Mouse (Mus musculus) left cerebral cortex, postnatal 14 days (tissue): ENCODE results near the gene Aldh5a1. TPM values are rescaled to one million over a fixed set of nuclear protein-coding genes. Genes with fewer than 3 reads are reported as not detected.
A peak's percentile ranks its signal among the peaks of the same experiment; 100 is the strongest.

Experiments used
- DNase-seq, 2 experiments: peaks; one replicate each; pipeline ENCODE4 v3.0.0; 2021 to 2022; ENCODE audit warnings: low spot score in 2 of 2, mixed read lengths in 1 of 2
- intact Hi-C: fragments of 180-260 bp; cut with DNase I; formaldehyde crosslinking; loops from one replicate; pipeline ENCODE4 v1.15.1; 2025
- total RNA-seq, 2 experiments: library from RNA; stranded (reverse); gene quantifications; 2 replicates each; pipeline ENCODE4 v1.2.3; 2021

Gene Aldh5a1
- total RNA-seq, 2 experiments from 2014 or later, result 67.1 to 71.3 TPM

DNA sequence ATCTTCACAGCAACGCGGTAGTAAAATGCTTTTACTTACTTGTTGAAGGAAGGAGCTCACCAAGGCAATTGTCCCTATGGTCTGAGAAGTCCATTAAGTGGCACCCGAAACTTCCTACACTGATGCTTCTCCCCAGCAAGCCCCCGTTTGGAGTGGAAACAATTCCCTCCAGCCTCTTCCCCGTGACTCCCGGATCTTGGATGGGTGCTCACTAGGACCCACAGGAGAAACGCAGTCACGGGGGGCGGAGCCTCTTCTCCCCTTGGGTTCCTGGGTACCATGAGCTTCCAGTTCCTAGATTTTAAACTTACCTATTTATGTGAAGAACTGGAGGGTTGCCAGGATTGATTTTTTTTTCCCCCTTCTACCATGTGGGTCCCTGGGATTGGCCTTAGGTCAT is 2.0 kb upstream of the Aldh5a1 start:
- no peak for DNase-seq
- intact Hi-C loops, result loop anchor here (5.0 kb wide), 1 partner anchor 173 kb away; no protein-coding TSS in a partner anchor

DNA sequence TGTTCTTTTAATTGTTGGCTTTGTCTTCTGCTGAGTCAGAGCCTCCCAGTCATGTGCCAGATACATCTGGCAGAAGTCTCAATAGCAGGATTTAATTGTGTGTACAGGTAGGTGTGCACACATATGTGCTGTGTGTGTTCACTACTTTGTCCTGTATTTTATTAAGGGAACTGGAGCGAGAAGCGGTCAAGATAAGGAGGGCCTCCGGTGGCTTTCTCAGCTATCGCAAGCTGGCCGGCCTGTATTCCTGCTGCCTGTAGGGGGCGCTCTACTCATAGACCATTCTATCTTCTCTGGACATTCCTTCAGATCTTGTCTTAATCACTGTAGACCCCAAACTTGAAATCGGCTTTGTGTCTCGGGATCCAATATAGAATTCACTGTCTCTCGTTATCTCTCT is 1.2 kb upstream of the Aldh5a1 start:
- intact Hi-C loops, result loop anchor here (1.0 to 5.0 kb wide), 2 partner anchors 50 to 174 kb away; no protein-coding TSS in a partner anchor
- DNase-seq, result peak; percentile 83 to 85

- intact Hi-C loops, result loop anchor here (1.0 to 5.0 kb wide), 2 partner anchors 50 to 174 kb away; no protein-coding TSS in a partner anchor
- DNase-seq, result peak in 1 of 2 experiments; percentile 10
Measured at GRCm38 (mm10) chr13:24937839-24938166, 342 bp upstream of the Aldh5a1 start.

DNA sequence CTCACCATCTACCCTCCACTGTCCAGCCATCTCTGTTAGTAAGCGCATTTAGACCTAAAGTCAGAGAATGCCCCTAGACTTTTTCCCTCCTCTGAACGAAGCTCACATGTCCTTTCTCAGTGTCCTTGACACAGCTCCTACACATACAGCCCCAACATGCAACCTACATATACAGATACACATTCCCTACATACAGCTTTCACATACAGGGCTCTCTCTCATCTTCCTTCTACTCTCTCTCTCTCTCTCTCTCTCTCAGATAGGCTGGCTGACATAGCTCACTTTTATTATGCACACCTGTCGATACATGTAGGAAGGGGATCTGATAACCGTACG is 721 bp downstream of the Aldh5a1 start:
- DNase-seq, result no peak
- intact Hi-C loops, result loop anchor here (5.0 kb wide), 1 partner anchor 176 kb away; no protein-coding TSS in a partner anchor

DNA sequence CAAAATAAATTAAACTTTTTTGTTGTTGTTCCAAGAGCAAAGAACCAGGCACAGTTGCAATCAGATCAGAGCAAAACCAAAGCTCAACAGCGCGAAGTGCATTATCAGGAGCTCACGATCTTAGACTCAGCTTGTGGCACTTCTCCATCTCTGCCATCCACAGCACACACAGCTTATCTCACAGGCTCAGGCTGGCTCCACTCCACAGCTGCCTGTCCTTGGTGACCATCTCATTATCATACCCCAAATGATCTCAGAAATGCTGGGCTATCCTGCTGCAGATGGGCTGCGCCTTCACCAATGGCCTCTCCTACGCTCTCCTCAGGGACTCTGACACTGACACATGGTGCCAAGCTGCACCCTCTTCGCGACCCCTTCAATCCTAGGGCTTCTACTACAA is 4.3 kb downstream of the Aldh5a1 start:
- intact Hi-C loops, result no loop called here

GRCm38 (mm10) chr13:24930591-24930990 is 6.9 kb downstream of the Aldh5a1 start:
- intact Hi-C loops, result no loop called here
- DNase-seq, result no peak

More for the DNA sequence above, 4.3 kb downstream of the Aldh5a1 start:
- DNase-seq, result no peak

GRCm38 (mm10) chr13:24923991-24924390 is 13.5 kb downstream of the Aldh5a1 start:
- intact Hi-C loops, result loop anchor here (10.0 kb wide), 1 partner anchor 439 kb away; no protein-coding TSS in a partner anchor
- DNase-seq, result no peak

DNA sequence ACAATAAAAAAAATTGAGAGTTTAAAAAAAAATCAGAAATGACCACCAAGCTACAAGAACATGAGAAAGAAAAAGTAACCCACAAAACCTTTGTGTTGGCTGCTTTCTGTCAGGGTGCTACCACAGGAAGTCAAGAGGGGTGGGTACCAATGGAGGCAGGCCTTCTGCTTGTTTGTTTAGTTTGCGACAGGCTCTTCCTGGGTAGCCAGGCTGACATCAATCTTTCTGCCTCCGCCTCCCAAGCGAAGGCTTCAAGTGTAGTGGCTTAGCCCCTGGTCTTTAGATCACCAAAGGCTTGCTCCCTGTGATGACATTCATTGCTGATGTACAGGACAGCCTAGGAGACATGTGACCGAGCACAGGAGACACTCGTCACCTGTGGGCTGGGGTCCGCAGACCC is 16.2 kb downstream of the Aldh5a1 start:
- no peak for DNase-seq
- intact Hi-C loops, result loop anchor here (10.0 kb wide), 1 partner anchor 436 kb away; no protein-coding TSS in a partner anchor

GRCm38 (mm10) chr13:24920333-24920977 is 17.0 kb downstream of the Aldh5a1 start:
- DNase-seq, result peak; percentile 58
- intact Hi-C loops, result loop anchor here (10.0 kb wide), 1 partner anchor 436 kb away; no protein-coding TSS in a partner anchor

DNA sequence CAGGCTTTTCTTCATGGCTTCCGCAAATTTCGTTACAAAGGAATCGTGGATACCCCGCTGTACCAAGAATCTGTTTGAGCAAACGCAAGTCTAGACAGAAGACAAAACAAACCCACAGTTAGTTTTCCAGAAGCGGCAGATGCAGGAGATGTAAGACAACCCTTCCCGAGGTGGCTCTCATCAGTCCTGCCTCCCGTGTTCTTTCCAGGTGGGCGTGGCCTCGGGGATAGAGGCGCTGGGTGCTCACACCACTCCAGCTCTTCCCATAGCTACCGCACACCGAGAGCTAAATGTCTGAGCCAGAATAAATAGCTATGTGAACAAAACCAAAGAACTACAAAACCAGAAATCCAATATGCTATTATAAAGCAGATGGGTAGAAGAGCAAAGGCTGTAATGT is 21.6 kb downstream of the Aldh5a1 start:
- DNase-seq, result no peak
- intact Hi-C loops, result no loop called here

DNA sequence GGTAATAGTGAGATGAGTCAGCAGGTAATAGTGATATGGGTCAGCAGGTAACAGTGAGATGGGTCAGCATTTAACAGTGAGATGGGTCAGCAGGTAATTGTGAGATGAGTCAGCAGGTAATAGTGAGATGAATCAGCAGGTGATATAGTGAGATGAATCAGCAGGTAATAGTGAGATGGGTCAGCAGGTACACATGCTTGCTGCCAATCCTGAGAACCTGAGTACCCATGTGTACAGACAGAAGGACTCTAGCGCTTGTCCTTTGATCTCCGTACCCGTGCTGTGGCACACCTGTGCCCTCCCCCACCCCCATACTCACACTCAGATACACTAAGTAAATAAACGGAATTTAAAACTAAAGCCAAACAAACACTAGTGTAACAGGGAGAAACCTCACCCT is 22.5 kb downstream of the Aldh5a1 start:
- intact Hi-C loops, result no loop called here

DNA sequence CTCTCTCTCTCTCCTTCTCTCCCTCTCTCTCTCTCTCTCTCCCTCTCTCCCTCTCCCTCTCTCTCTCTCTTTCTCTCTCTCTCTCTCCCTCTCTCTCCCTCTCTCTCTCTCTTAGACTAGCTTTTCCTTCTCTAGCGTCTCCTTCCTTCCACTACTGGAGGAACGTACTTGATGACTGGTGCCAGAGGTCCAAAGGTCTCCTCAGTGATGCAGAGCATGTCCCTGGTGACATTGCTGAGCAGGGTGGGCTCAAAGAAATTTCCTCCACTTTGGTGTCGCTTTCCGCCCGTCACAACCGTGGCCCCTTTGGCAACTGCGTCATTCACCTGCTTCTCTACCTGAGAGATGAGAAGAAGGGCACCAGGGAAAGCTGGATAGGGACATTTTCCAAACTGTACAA is 23.9 kb downstream of the Aldh5a1 start:
- intact Hi-C loops, result no loop called here
- no peak for DNase-seq

More for the DNA sequence above, 22.5 kb downstream of the Aldh5a1 start:
- DNase-seq, result no peak

GRCm38 (mm10) chr13:24909112-24909511 is 28.3 kb downstream of the Aldh5a1 start:
- no peak for DNase-seq
- intact Hi-C loops, result no loop called here

- intact Hi-C loops, result no loop called here
- DNase-seq, result no peak
Measured at GRCm38 (mm10) chr13:24906831-24907570, 30.5 kb downstream of the Aldh5a1 start.

DNA sequence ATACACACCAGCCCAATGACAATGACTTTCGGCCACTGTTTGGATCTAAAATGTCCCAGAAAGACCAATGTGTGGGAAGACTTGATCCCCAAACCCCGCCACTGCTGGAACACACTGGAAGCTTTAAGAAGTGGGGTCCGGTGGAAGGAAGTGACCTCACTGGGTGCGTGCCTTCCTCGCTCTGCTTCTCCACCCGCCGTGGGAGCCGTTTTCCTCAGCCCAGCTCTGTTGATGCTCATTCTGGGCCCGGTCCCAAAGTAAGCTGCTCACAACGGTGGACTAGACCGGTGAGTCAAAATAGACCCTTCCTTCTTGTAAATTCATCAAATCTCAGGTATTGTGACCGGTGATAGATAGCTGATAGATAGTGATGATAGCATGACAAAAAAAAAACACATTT is 32.0 kb downstream of the Aldh5a1 start:
- intact Hi-C loops, result no loop called here
- DNase-seq, result no peak

DNA sequence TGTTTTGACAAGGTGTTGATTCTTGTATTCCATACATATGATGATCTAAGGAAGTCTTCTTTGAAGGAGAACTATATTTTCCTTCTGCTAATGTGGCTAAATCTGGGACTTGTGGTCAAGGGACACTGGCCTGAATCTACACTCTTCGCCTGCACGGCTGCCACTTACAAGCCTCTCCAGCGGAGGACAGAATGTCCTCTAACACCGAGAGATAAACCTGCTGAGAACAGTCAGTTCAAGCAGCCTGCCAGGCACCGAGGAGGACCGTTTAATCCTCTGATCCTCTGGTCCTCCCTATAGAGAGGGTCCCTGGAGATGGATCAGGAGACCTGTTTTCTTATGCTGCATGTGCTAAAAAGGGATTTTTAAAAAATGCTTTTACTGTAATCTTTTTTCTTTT is 34.0 kb downstream of the Aldh5a1 start:
- DNase-seq, result no peak
- intact Hi-C loops, result no loop called here

DNA sequence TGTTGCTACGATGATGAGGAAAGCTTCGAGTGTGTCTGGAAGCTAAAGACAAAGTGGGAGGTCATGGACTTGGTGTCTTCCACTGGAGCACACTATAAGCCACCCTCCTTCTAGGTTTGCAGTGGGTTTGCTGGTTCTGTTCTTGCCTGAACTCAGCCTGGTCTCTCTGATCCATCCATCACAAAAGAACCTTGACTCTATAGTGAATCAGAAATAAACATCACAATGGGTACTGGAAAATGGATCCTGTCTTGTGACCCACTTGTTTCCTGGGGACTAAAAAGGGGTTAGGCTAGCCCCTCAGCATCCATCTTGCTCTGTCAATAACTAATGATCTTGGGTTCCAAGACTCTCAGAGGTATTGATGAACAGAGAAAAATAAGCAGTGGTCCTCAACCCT is 35.5 kb downstream of the Aldh5a1 start:
- intact Hi-C loops, result no loop called here
- no peak for DNase-seq

DNA sequence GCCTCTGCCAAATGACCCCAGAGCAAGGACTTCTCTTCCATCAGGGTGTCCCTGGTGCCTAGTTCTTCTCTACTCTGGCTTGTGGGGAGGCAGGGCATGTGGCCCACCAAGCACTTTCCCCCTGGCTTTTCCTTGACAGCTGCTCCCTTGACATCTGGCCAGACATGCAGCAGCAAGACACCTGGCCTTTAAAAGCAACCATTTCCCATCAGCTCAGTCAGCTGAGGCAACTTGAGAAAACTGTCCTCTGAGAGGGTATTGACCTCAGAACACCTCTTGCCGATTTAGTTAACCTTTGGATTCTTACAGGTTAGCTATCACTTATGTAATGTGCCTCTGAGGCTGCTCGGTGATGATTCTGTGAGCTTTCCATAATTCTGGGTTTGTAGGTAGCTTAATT is 43.6 kb downstream of the Aldh5a1 start:
- intact Hi-C loops, result no loop called here
- no peak for DNase-seq

- intact Hi-C loops, result no loop called here
- DNase-seq, result no peak
Measured at GRCm38 (mm10) chr13:24892516-24892915, 44.9 kb downstream of the Aldh5a1 start.

GRCm38 (mm10) chr13:24889554-24889953 is 47.9 kb downstream of the Aldh5a1 start:
- intact Hi-C loops, result no loop called here
- no peak for DNase-seq

DNA sequence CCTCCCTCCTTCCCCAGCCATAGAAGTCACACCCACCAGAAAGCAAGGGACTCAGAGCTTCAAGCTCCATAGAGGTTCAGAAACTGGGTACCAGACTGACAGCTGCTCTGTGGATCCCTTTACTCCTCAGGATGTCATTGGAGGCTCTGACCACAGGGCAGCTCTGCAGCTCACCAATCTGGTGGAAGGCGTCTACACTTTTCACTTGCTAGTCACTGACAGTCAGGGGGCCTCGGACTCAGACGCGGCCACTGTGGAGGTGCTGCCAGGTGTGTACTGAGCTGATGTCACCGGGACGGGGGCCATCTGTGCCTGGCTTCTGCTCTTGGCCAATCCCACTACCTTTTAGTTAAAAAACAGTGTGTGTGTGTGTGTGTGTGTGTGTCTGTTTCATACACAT is 55.0 kb downstream of the Aldh5a1 start:
- no peak for DNase-seq
- intact Hi-C loops, result no loop called here
